ENCODE assay signal across 11 mouse cellular contexts in the genomic region with DNA sequence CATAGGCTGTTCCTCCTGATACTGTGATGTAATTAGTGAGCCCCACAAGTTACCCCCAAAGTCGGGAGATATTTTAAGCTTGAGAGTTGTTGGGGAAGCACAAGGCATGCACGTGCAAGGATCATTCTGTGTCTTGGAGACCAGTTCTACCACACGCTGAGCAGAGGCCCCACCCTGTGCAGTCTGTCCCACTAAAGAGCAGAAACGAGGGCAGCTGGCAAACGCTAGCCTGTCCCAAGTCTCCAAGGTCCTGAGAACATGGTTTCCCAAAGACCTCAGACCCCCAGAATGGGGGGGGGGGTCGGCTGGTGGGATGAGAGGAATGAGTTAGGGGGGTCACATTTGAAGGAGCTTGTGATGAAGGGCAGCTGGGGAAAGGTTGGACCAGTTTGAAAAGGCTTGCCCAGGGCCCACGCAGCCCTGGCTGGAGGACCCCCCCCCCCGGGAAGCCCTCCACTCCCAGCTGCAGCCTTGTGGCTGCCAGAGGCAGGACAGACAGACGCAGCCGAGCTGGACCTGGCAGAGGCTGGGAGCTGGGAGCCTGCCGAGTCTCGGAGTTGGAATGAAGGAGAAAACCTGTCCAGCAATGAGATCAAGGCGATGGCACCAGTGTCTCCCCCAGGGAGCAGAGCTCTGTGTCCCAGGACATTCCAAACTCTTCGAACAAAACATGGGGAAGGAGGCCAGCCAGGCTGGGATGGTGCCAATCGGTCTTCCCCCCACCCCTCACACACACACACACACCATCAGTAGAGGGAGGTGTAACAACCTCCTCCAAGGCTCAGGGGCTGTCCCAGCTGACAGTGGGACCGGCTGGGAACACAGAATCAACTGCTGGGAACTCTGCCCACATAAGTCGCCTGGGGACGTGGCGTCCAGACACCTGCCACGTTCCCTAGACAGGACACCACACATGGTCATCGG. TPM values are rescaled to one million over a fixed set of nuclear protein-coding genes. Genes with fewer than 3 reads are reported as not detected.
DNase-seq lines count a peak whose midpoint lies in the region; ATAC-seq and TF ChIP-seq lines count a peak whose summit lies in the region.
"Had no signal": no experiment of that assay in that cellular context is flagged by ENCODE, and none has a peak within 500 bp of the region (broad histone marks: within the 10 kb centered on the region; RNA-seq: fewer than 3 reads in every experiment).

No protein-coding gene starts in this region.

- H3K27me3 ChIP-seq in hindbrain, embryonic 14.5 days (ENCODE audit: control insufficient read depth, insufficient read depth, low read length), result no peaks in the 10 kb centered on the region
- H3K27me3 ChIP-seq in hindbrain, embryonic 13.5 days, result no peaks in the 10 kb centered on the region

- H3K9me3 ChIP-seq in hindbrain, embryonic 14.5 days (ENCODE audit: control insufficient read depth, low read length), result no peaks in the 10 kb centered on the region
- no peaks in the 10 kb centered on the region for H3K9me3 ChIP-seq in hindbrain, embryonic 13.5 days
- H3K9me3 ChIP-seq: embryonic facial prominence, embryonic 12.5 days had no signal

- no peak overlapping the region for H3K4me2 ChIP-seq in hindbrain, embryonic 14.5 days (replicated peaks)
- H3K4me2 ChIP-seq in hindbrain, embryonic 13.5 days, result no peak overlapping the region
- H3K4me2 ChIP-seq: embryonic facial prominence, embryonic 12.5 days had no signal

- no peak for TF ChIP-seq CTCF in gastrocnemius, adult 2 months (IDR thresholded peaks at IDR 0.05)
- no peak for TF ChIP-seq CTCF in lung, adult 2 months (IDR thresholded peaks at IDR 0.05; ENCODE audit: insufficient read depth, low read length)

- ATAC-seq in hindbrain, embryonic 14.5 days (ENCODE audit: low FRiP score), result peak; percentile 72
- no peak for ATAC-seq in hindbrain, embryonic 13.5 days (ENCODE audit: low FRiP score)

- intact Hi-C loops in gastrocnemius, adult 2 months (cut with DNase I), result no loop called here

- TF ChIP-seq POLR2A in lung, adult 2 months (IDR thresholded peaks at IDR 0.05; ENCODE audit: borderline replicate concordance, extremely low read depth, low read depth, low read length), result no peak

- H3K9ac ChIP-seq in hindbrain, embryonic 14.5 days, result no peak overlapping the region
- H3K9ac ChIP-seq in hindbrain, embryonic 13.5 days, result no peak overlapping the region
- H3K9ac ChIP-seq: embryonic facial prominence, embryonic 12.5 days had no signal

- H3K4me3 ChIP-seq in hindbrain, embryonic 14.5 days (replicated peaks; ENCODE audit: low read length), result no peak overlapping the region
- H3K4me3 ChIP-seq in hindbrain, embryonic 13.5 days, result no peak overlapping the region
- no peak overlapping the region for H3K4me3 ChIP-seq in gastrocnemius, adult 2 months
- no peak overlapping the region for H3K4me3 ChIP-seq in lung, adult 2 months (replicated peaks; ENCODE audit: extremely low read depth, low read depth, low read length)
- H3K4me3 ChIP-seq: embryonic facial prominence, embryonic 12.5 days had no signal

- peak; percentile 45 for DNase-seq in hindbrain, embryonic 14.5 days (ENCODE audit: low spot score)
- DNase-seq in brain, adult 2 months (ENCODE audit: low read depth, low spot score), result peak; percentile 8
- DNase-seq in gastrocnemius, adult 2 months, result peak; percentile 89
- peak; percentile 38 for DNase-seq in lung, adult 2 months
- no peak for DNase-seq in B cell, adult 2 months
- no peak for DNase-seq in thymus, postnatal 14 days
- no peak for DNase-seq in thymus, postnatal 10 days (ENCODE audit: low spot score in 2 of 2)

- no peaks in the 10 kb centered on the region for H3K4me1 ChIP-seq in hindbrain, embryonic 14.5 days (replicated peaks; ENCODE audit: control insufficient read depth, insufficient read depth, low read length)
- 0 out of 2 replicates have a peak, but pooled peaks cover 4% of the 10 kb centered on the region for H3K4me1 ChIP-seq in hindbrain, embryonic 13.5 days (replicated peaks)
- H3K4me1 ChIP-seq in lung, adult 2 months (ENCODE audit: control insufficient read depth, insufficient read depth, low read length), result 0 out of 2 replicates have a peak, but pooled peaks cover 3% of the 10 kb centered on the region

- WGBS in hindbrain, embryonic 14.5 days, result 66% methylated on average over 21 of the region's 21 CpGs
- WGBS in hindbrain, embryonic 13.5 days, result 68% methylated on average over 21 of the region's 21 CpGs
- WGBS in lung, adult 2 months, result 61% methylated on average over 21 of the region's 21 CpGs

- H3K36me3 ChIP-seq in hindbrain, embryonic 14.5 days (replicated peaks; ENCODE audit: control insufficient read depth, insufficient read depth), result no peaks in the 10 kb centered on the region
- H3K36me3 ChIP-seq in hindbrain, embryonic 13.5 days, result no peaks in the 10 kb centered on the region
- H3K36me3 ChIP-seq: embryonic facial prominence, embryonic 12.5 days had no signal

- no peak overlapping the region for H3K27ac ChIP-seq in hindbrain, embryonic 14.5 days
- no peak overlapping the region for H3K27ac ChIP-seq in hindbrain, embryonic 13.5 days
- peak overlapping the region; percentile 40 for H3K27ac ChIP-seq in gastrocnemius, adult 2 months
- H3K27ac ChIP-seq: embryonic facial prominence, embryonic 12.5 days had no signal

RNA-seq across cellular contexts. Expression of gene Tmem270, which starts 32.3 kb away (rescaled TPM):
- not detected in 2 replicates for polyA plus RNA-seq in hindbrain, embryonic 14.5 days (2014; fragmentation: Nextera tagmentation; extraction: Ambion mirVana)
- not detected in 2 replicates for polyA plus RNA-seq in hindbrain, embryonic 13.5 days (2015; fragmentation: Nextera tagmentation; extraction: Ambion mirVana)
- total RNA-seq in gastrocnemius, adult 2 months (2021), result not detected
- polyA plus RNA-seq in lung, adult 2 months (2012; rRNA removed), result not detected in 2 replicates
- total RNA-seq: liver, adult 2 months had no signal
- polyA plus RNA-seq: embryonic facial prominence, embryonic 12.5 days; liver, adult 2 months; spleen, adult 2 months had no signal

RNA-seq across cellular contexts. Expression of gene Cldn13, which starts 41.1 kb away (rescaled TPM):
- polyA plus RNA-seq in hindbrain, embryonic 14.5 days (2014; fragmentation: Nextera tagmentation; extraction: Ambion mirVana), result 0.50 TPM in 1 of 2 replicates, not detected in the other
- polyA plus RNA-seq in hindbrain, embryonic 13.5 days (2015; fragmentation: Nextera tagmentation; extraction: Ambion mirVana), result 0.31 TPM in 1 of 2 replicates, not detected in the other
- total RNA-seq in gastrocnemius, adult 2 months (2021), result not detected
- polyA plus RNA-seq in lung, adult 2 months (2012; rRNA removed), result not detected in 2 replicates
- total RNA-seq: liver, adult 2 months had no signal
- polyA plus RNA-seq: liver, adult 2 months had no signal

RNA-seq across cellular contexts. Expression of gene Mettl27, which starts 58.0 kb away (rescaled TPM):
- 6.2 and 7.5 TPM in 2 replicates for polyA plus RNA-seq in hindbrain, embryonic 14.5 days (2014; fragmentation: Nextera tagmentation; extraction: Ambion mirVana)
- polyA plus RNA-seq in hindbrain, embryonic 13.5 days (2015; fragmentation: Nextera tagmentation; extraction: Ambion mirVana), result 5.4 and 6.7 TPM in 2 replicates
- total RNA-seq in gastrocnemius, adult 2 months (2021), result 1 to 10 TPM; 4.2 to 4.6 TPM
- 16.3 and 23.2 TPM in 2 replicates for polyA plus RNA-seq in lung, adult 2 months (2012; rRNA removed)

Comparison
In these comparisons a context has a peak if more than half of its experiments do, and no peak if none do; other contexts are left out.
1. DNase-seq: peak in hindbrain, embryonic 14.5 days (single experiment), brain, adult 2 months (single experiment), gastrocnemius, adult 2 months (single experiment) and lung, adult 2 months (single experiment); none in B cell, adult 2 months (0 of 2), thymus, postnatal 14 days (single experiment) and thymus, postnatal 10 days (0 of 2).